Mouse (Mus musculus): Measurements from ENCODE around the gene Unc5c. TPM values are rescaled to one million over a fixed set of nuclear protein-coding genes. Genes with fewer than 3 reads are reported as not detected.

Gene Unc5c
- polyA plus RNA-seq, 1 experiment from 2014 or later = not detected

DNA sequence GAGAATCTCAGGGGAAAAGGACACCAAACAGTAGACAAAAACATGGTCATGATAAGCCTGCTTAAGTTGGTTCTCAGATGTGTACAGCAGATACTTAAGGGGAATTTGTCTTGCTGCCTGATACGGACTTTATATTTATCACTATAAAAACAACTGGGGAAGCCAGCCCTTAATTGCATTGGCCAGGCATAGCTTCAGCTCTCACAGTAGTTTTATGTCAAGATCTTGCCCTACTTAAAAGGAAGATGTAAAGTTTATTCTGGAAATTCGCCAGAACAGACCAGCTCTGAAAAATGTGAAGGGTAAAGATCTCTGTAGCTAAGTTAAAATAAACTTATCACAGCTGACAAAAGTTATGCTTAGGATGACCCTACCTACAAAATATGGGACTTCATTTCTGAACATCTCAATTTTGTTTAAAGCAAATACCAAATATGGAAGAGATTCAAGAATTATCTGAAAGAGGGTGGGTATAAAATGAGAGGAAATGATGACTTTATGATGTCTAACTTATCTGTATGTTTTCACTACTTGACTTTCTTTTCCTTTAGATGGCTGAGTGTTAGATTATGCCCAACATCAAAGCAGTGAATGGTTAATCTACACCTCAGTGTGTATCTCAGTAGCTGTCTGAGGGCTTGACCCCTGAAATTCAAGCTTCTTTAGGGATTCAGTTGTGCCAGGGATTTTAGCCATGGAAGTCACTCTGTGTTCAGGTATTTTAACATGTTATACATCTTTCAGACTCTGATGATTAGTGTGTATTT, 18.8 kb downstream of the Unc5c start:
- H3K27me3 ChIP-seq (ENCODE audit: insufficient read depth, low read length) = no peaks in the 10 kb centered on the region
- WGBS (ENCODE audit: insufficient replicate concordance) = 56% methylated on average over 2 of the region's 2 CpGs
- ATAC-seq (no peak), DNase-seq (no peak)
- H3K4me1 ChIP-seq (ENCODE audit: insufficient read depth) = no peaks in the 10 kb centered on the region
- no peaks in the 10 kb centered on the region for H3K36me3 ChIP-seq (replicated peaks; ENCODE audit: insufficient read depth, low read length)
- H3K4me2 ChIP-seq (ENCODE audit: low read depth, low read length) = no peak overlapping the region
- no peak overlapping the region for H3K27ac ChIP-seq (ENCODE audit: low read depth)
- H3K4me3 ChIP-seq (ENCODE audit: low read depth, low read length) = no peak overlapping the region
- no peaks in the 10 kb centered on the region for H3K9me3 ChIP-seq (ENCODE audit: low read length)
- TF ChIP-seq CTCF (IDR thresholded peaks at IDR 0.05; ENCODE audit: low read depth) = no peak
- TF ChIP-seq EP300 (IDR thresholded peaks at IDR 0.05; ENCODE audit: low read depth) = no peak
- H3K9ac ChIP-seq (replicated peaks) = no peak overlapping the region

DNA sequence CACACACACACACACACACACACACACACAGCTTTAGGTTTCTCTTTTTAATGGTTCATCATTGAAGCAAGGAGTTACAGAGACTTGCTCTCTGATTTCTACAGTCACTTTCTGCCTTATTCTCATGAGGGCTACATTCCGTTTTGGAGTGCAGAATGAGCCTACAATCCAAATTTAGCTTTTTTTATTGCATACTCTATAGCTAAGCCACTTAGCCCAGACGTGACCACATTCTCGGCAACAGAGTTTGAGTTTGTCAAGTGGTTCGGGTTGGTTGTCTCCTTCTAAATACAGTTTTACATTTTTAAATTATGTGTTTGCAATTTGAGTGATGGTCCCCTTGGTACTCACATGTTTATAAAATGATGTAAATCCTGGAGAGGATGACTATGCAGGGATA, 20.2 kb downstream of the Unc5c start:
- WGBS (ENCODE audit: insufficient replicate concordance) = 76% methylated on average over 4 of the region's 4 CpGs
- TF ChIP-seq CTCF (IDR thresholded peaks at IDR 0.05; ENCODE audit: low read depth) = no peak
- TF ChIP-seq EP300 (IDR thresholded peaks at IDR 0.05; ENCODE audit: low read depth) = no peak
- DNase-seq = no peak
- ATAC-seq = no peak
- no peaks in the 10 kb centered on the region for H3K36me3 ChIP-seq (replicated peaks; ENCODE audit: insufficient read depth, low read length)
- no peaks in the 10 kb centered on the region for H3K27me3 ChIP-seq (ENCODE audit: insufficient read depth, low read length)
- no peak overlapping the region for H3K9ac ChIP-seq (replicated peaks)
- H3K9me3 ChIP-seq (ENCODE audit: low read length) = no peaks in the 10 kb centered on the region
- H3K4me1 ChIP-seq (ENCODE audit: insufficient read depth) = no peaks in the 10 kb centered on the region
- no peak overlapping the region for H3K4me2 ChIP-seq (ENCODE audit: low read depth, low read length)
- no peak overlapping the region for H3K27ac ChIP-seq (ENCODE audit: low read depth)
- H3K4me3 ChIP-seq (ENCODE audit: low read depth, low read length) = no peak overlapping the region

DNA sequence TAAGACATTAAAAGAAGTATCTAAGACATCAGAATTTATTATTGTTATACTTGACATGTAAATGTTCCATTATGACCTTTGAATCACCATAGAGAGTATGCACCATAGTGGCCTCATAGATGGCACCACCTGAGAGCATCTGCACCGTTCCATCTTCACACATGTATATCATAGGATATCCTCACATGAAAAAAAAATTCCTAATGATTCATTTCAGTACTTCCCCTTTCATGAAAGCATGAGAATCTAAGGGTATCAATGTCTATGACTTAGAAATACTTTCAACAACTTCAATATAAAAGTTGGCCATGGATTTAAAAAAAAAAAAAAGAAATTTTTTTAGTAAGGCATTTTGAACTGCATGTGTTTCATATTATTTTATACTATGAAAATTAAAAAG, 25.6 kb downstream of the Unc5c start:
- H3K4me3 ChIP-seq (ENCODE audit: low read depth, low read length) = no peak overlapping the region
- 85% methylated on average over 1 of the region's 1 CpGs for WGBS (ENCODE audit: insufficient replicate concordance)
- H3K27ac ChIP-seq (ENCODE audit: low read depth) = no peak overlapping the region
- H3K9ac ChIP-seq (replicated peaks) = no peak overlapping the region
- TF ChIP-seq CTCF (IDR thresholded peaks at IDR 0.05; ENCODE audit: low read depth) = no peak
- TF ChIP-seq EP300 (IDR thresholded peaks at IDR 0.05; ENCODE audit: low read depth) = no peak
- H3K27me3 ChIP-seq (ENCODE audit: insufficient read depth, low read length) = no peaks in the 10 kb centered on the region
- H3K9me3 ChIP-seq (ENCODE audit: low read length) = no peaks in the 10 kb centered on the region
- ATAC-seq = no peak
- no peak overlapping the region for H3K4me2 ChIP-seq (ENCODE audit: low read depth, low read length)
- H3K4me1 ChIP-seq (ENCODE audit: insufficient read depth) = no peaks in the 10 kb centered on the region
- no peaks in the 10 kb centered on the region for H3K36me3 ChIP-seq (replicated peaks; ENCODE audit: insufficient read depth, low read length)
- DNase-seq = no peak

DNA sequence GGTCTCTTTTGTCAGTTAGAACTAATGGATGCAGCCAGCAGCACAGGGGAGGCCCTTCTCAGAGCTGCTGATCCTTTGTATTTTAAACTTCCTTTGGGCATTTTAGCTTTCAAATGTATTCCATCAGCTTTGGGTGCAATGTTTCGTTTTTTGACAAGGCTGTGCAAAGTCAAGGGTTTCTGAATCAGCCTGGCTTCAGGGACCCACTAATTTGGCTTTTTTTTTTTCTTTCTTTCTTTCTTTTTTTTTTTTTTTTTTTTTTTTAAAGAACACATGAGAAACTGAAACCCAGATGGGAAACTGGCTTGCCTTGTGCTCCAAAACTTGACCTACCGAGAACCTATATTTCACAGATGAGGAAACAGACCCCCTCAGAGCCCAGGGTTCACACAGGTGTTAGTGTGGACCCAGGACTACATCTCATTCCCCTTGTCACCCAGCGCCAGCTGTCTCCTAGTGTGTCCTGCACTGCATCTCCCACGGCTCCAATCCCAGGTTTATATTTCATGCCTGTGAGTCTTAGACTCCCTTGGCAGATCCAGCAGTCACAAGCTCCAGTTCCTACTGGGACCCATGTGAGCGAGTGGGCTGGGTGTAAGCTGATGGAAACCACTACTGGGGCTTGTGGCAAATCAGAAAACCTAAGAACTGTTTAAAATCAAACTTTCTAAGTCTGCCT, 26.4 kb downstream of the Unc5c start:
- Histone ChIP-seq H3K4me1 (ENCODE audit: insufficient read depth) (no peaks in the 10 kb centered on the region), H3K27me3 (ENCODE audit: insufficient read depth, low read length) (no peaks in the 10 kb centered on the region), H3K9me3 (ENCODE audit: low read length) (no peaks in the 10 kb centered on the region), H3K4me2 (ENCODE audit: low read depth, low read length) (no peak overlapping the region), H3K9ac (replicated peaks) (no peak overlapping the region), H3K27ac (ENCODE audit: low read depth) (no peak overlapping the region), H3K36me3 (replicated peaks; ENCODE audit: insufficient read depth, low read length) (no peaks in the 10 kb centered on the region), H3K4me3 (ENCODE audit: low read depth, low read length) (no peak overlapping the region)
- WGBS (ENCODE audit: insufficient replicate concordance) = 59% methylated on average over 5 of the region's 5 CpGs
- TF ChIP-seq EP300 (IDR thresholded peaks at IDR 0.05; ENCODE audit: low read depth) = no peak
- no peak for TF ChIP-seq CTCF (IDR thresholded peaks at IDR 0.05; ENCODE audit: low read depth)
- ATAC-seq (no peak), DNase-seq (no peak)

DNA sequence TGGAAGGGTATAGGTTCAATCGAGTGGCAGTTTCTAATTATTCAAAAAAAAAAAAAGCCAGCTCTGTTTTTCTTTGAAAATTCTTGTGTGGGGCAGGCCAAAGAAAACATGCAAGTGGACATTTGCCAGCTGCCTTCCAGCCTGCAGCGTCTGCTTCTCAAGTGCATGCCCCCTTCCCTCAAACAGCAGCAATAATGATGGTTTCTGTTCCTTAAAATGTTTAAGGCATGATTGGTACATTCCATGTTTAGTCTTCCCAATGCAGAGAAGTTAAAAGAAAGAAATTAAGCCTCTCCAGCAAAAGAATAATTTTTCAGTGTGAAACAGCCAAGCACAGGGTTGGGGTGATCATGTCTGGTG, 26.9 kb downstream of the Unc5c start:
- WGBS (ENCODE audit: insufficient replicate concordance) = 43% methylated on average over 2 of the region's 2 CpGs
- Histone ChIP-seq H3K36me3 (replicated peaks; ENCODE audit: insufficient read depth, low read length) (no peaks in the 10 kb centered on the region), H3K9ac (replicated peaks) (no peak overlapping the region), H3K27me3 (ENCODE audit: insufficient read depth, low read length) (no peaks in the 10 kb centered on the region), H3K4me1 (ENCODE audit: insufficient read depth) (no peaks in the 10 kb centered on the region), H3K27ac (ENCODE audit: low read depth) (no peak overlapping the region), H3K4me2 (ENCODE audit: low read depth, low read length) (no peak overlapping the region), H3K9me3 (ENCODE audit: low read length) (no peaks in the 10 kb centered on the region), H3K4me3 (ENCODE audit: low read depth, low read length) (no peak overlapping the region)
- ATAC-seq = no peak
- no peak for DNase-seq
- TF ChIP-seq EP300 (IDR thresholded peaks at IDR 0.05; ENCODE audit: low read depth) (no peak), CTCF (IDR thresholded peaks at IDR 0.05; ENCODE audit: low read depth) (no peak)

DNA sequence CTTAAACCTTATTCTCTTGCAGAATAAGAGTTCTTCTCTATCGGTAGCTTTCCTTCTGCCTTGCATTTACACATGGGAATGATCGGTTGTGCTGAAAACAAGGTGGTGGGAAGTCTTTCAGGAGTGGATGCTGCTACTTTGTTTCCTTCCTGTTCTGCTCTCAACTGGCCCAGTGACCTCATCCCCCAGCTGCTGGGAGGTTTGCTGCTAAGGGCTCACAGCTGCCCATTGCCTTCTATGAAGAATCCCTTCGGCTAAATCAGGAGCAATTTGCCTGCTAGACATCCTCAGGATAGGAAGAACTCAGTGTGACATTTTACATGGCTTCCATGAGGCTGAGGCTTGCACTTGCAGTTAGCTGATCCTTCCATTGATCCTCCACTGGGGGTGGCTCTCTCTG, 28.0 kb downstream of the Unc5c start:
- WGBS (ENCODE audit: insufficient replicate concordance) = 44% methylated on average over 3 of the region's 3 CpGs
- no peak for TF ChIP-seq EP300 (IDR thresholded peaks at IDR 0.05; ENCODE audit: low read depth)
- TF ChIP-seq CTCF (IDR thresholded peaks at IDR 0.05; ENCODE audit: low read depth) = no peak
- Histone ChIP-seq H3K4me2 (ENCODE audit: low read depth, low read length) (no peak overlapping the region), H3K27ac (ENCODE audit: low read depth) (no peak overlapping the region), H3K4me3 (ENCODE audit: low read depth, low read length) (no peak overlapping the region), H3K27me3 (ENCODE audit: insufficient read depth, low read length) (no peaks in the 10 kb centered on the region), H3K36me3 (replicated peaks; ENCODE audit: insufficient read depth, low read length) (no peaks in the 10 kb centered on the region), H3K9ac (replicated peaks) (no peak overlapping the region), H3K9me3 (ENCODE audit: low read length) (no peaks in the 10 kb centered on the region), H3K4me1 (ENCODE audit: insufficient read depth) (no peaks in the 10 kb centered on the region)
- DNase-seq (no peak), ATAC-seq (no peak)
